Mouse (Mus musculus) olfactory bulb, adult 2 months (tissue): ENCODE measurements around the gene Pear1.

ENCODE experiments used
- CTCF ChIP-seq: fragments of 200-500 bp; IDR thresholded peaks from 2 replicates; pipeline ENCODE4 v1.5.1; 2012; ENCODE audit warnings: low read depth, mild to moderate bottlenecking, low read length, moderate library complexity; ENCODE audit not compliant: insufficient read depth
- POLR2A ChIP-seq: fragments of 200-500 bp; IDR thresholded peaks from 2 replicates; pipeline ENCODE4 v1.6.1; 2012; ENCODE audit warnings: mild to moderate bottlenecking, low read depth, low read length, moderate library complexity; ENCODE audit not compliant: insufficient read depth

GRCm38 (mm10) chr3:87847680-87848079, 23.6 kb upstream of the Pear1 start:
- no peak for TF ChIP-seq CTCF
- no peak for TF ChIP-seq POLR2A
